Comparison of ENCODE assay signal across 18 mouse cellular contexts in genomic region chr10:31597886-31598285, GRCm38 (mm10). TPM values are rescaled to one million over a fixed set of nuclear protein-coding genes. Genes with fewer than 3 reads are reported as not detected.
DNase-seq lines count a peak whose midpoint lies in the region; ATAC-seq lines count a peak whose summit lies in the region.
"Had no signal": no experiment of that assay in that cellular context is flagged by ENCODE, and none has a peak within 500 bp of the region (broad histone marks: within the 10 kb centered on the region; RNA-seq: fewer than 3 reads in every experiment).

No protein-coding gene starts in this region.

- peak; percentile 63 for DNase-seq in adrenal gland, adult 2 months
- DNase-seq in adrenal gland, postnatal 14 days = no peak
- peak; percentile 18 for DNase-seq in adrenal gland, postnatal 10 days
- no peak for DNase-seq in adrenal gland, postnatal 4 days (ENCODE audit: low spot score in 2 of 2)
- peak; percentile 30 for DNase-seq in 416B (ENCODE audit: low read depth)
- peak; percentile 35 to 58 for DNase-seq in adrenal gland, postnatal 36 days
- no peak for DNase-seq in left cerebral cortex, postnatal 4 days
- DNase-seq: B cell, adult 2 months; cerebellum, adult 11-12 months; cerebellum, adult 2 months; cerebellum, adult 9-10 months; cerebellum, postnatal 10 days; cerebellum, postnatal 25 days; forebrain, postnatal 0 days had no signal

- no peak for ATAC-seq in CD4-positive, CD25-positive, alpha-beta regulatory T cell, adult 4 months
- ATAC-seq: forebrain, embryonic 13.5 days; forebrain, embryonic 15.5 days; forebrain, postnatal 0 days had no signal

- intact Hi-C loops in left cerebral cortex, postnatal 4 days (cut with DNase I) = no loop called here

RNA-seq across cellular contexts. Expression of gene Rnf217, which starts 11.1 kb away (rescaled TPM):
- total RNA-seq in adrenal gland, adult 2 months (2021) = 1 to 10 TPM; 7.5 to 9.1 TPM
- polyA plus RNA-seq in adrenal gland, adult 2 months (2012; rRNA removed) = 4.0 and 4.1 TPM in 2 replicates
- 7.8 and 9.4 TPM in 2 replicates for total RNA-seq in adrenal gland, postnatal 14 days (2021)
- total RNA-seq in adrenal gland, postnatal 10 days (2021) = 1 to 10 TPM; 7.7 to 9.1 TPM
- total RNA-seq in adrenal gland, postnatal 4 days (2021) = 10 to 100 TPM; 11.5 to 12.9 TPM
- 10 to 100 TPM in 1 of 2 experiments, 1 to 10 TPM in 1; 8.8 to 10.8 TPM for total RNA-seq in adrenal gland, postnatal 36 days (2021)
- under 1 TPM in 1 of 2 experiments, not detected in 1; 0.03 TPM for polyA plus RNA-seq in CD4-positive, CD25-positive, alpha-beta regulatory T cell, adult 4 months (2017; shearing (Covaris generic))
- 10 to 100 TPM; 15.1 to 16.0 TPM for total RNA-seq in left cerebral cortex, postnatal 4 days (2021)
- total RNA-seq: MEL had no signal

Comparison
In these comparisons a context has a peak if more than half of its experiments do, and no peak if none do; other contexts are left out.
1. DNase-seq: peak in adrenal gland, adult 2 months (single experiment), adrenal gland, postnatal 10 days (single experiment), 416B (single experiment) and adrenal gland, postnatal 36 days (2 of 2); none in adrenal gland, postnatal 14 days (single experiment), adrenal gland, postnatal 4 days (0 of 2) and left cerebral cortex, postnatal 4 days (single experiment).